Mouse (Mus musculus): Measurements from ENCODE around the gene Olfr299. TPM values are rescaled to one million over a fixed set of nuclear protein-coding genes. Genes with fewer than 3 reads are reported as not detected.

Olfr299 gene
- not detected in 2 replicates for polyA plus RNA-seq (2015; fragmentation: Nextera tagmentation; extraction: Ambion mirVana)

GRCm38 (mm10) chr7:86459621-86460020 is at the start of gene Olfr299:
Olfr299 (plus strand) TSS chr7:86459921.
- ATAC-seq (ENCODE audit: low read depth), result no peak
- WGBS, result 81% methylated on average over 1 of the region's 1 CpGs
- H3K27me3 ChIP-seq (ENCODE audit: control insufficient read depth, insufficient read depth, low read depth, low read length), result no peaks in the 10 kb centered on the region

GRCm38 (mm10) chr7:86492384-86492783 is 32.7 kb downstream of the Olfr299 start, which contains the start of gene Olfr298:
Olfr298 (minus strand) TSS chr7:86492484.
- Histone ChIP-seq H3K36me3 (ENCODE audit: control insufficient read depth, insufficient read depth, low read length) (no peaks in the 10 kb centered on the region), H3K4me2 (ENCODE audit: low read depth, low read length) (no peak within 1 kb of the TSS), H3K27me3 (ENCODE audit: control insufficient read depth, insufficient read depth, low read depth, low read length) (no peaks in the 10 kb centered on the region), H3K4me3 (ENCODE audit: low read length) (no peak within 1 kb of the TSS), H3K9ac (ENCODE audit: low read length) (no peak within 1 kb of the TSS), H3K27ac (ENCODE audit: low read length) (no peak within 1 kb of the TSS), H3K9me3 (ENCODE audit: control insufficient read depth, low read length) (no peaks in the 10 kb centered on the region), H3K4me1 (replicated peaks; ENCODE audit: control insufficient read depth, insufficient read depth, low read length) (no peaks in the 10 kb centered on the region)
- 79% methylated on average over 1 of the region's 1 CpGs for WGBS
- ATAC-seq (ENCODE audit: low read depth), result no peak

More at GRCm38 (mm10) chr7:86459621-86460020, at the start of gene Olfr299:
- no peak within 1 kb of the TSS for H3K9ac ChIP-seq (ENCODE audit: low read length)
- H3K27ac ChIP-seq (ENCODE audit: low read length), result no peak within 1 kb of the TSS
- H3K4me2 ChIP-seq (ENCODE audit: low read depth, low read length), result no peak within 1 kb of the TSS
- no peaks in the 10 kb centered on the region for H3K4me1 ChIP-seq (replicated peaks; ENCODE audit: control insufficient read depth, insufficient read depth, low read length)
- H3K4me3 ChIP-seq (ENCODE audit: low read length), result no peak within 1 kb of the TSS
- no peaks in the 10 kb centered on the region for H3K9me3 ChIP-seq (ENCODE audit: control insufficient read depth, low read length)
- H3K36me3 ChIP-seq (ENCODE audit: control insufficient read depth, insufficient read depth, low read length), result no peaks in the 10 kb centered on the region

Other genes starting within 250 kb of the Olfr299 start
- gene Vmn2r76, start 213.6 kb upstream of the Olfr299 start, polyA plus RNA-seq (2015; fragmentation: Nextera tagmentation; extraction: Ambion mirVana), result not detected in 2 replicates
- gene Olfr310, start 182.7 kb upstream of the Olfr299 start, polyA plus RNA-seq (2015; fragmentation: Nextera tagmentation; extraction: Ambion mirVana), result not detected in 2 replicates
- gene Olfr309, start 146.2 kb upstream of the Olfr299 start, polyA plus RNA-seq (2015; fragmentation: Nextera tagmentation; extraction: Ambion mirVana), result not detected in 2 replicates
- not detected in 2 replicates for gene Olfr308, start 134.3 kb upstream of the Olfr299 start, polyA plus RNA-seq (2015; fragmentation: Nextera tagmentation; extraction: Ambion mirVana)
- gene Olfr307, start 122.3 kb upstream of the Olfr299 start, polyA plus RNA-seq (2015; fragmentation: Nextera tagmentation; extraction: Ambion mirVana), result not detected in 2 replicates
- not detected in 2 replicates for gene Olfr305, start 93.0 kb upstream of the Olfr299 start, polyA plus RNA-seq (2015; fragmentation: Nextera tagmentation; extraction: Ambion mirVana)
- not detected in 2 replicates for gene Olfr304, start 73.3 kb upstream of the Olfr299 start, polyA plus RNA-seq (2015; fragmentation: Nextera tagmentation; extraction: Ambion mirVana)
- not detected in 2 replicates for gene Olfr303, start 62.1 kb upstream of the Olfr299 start, polyA plus RNA-seq (2015; fragmentation: Nextera tagmentation; extraction: Ambion mirVana)
- not detected in 2 replicates for gene Olfr301, start 56.1 kb upstream of the Olfr299 start, polyA plus RNA-seq (2015; fragmentation: Nextera tagmentation; extraction: Ambion mirVana)
- gene Olfr298, start 32.6 kb downstream of the Olfr299 start, polyA plus RNA-seq (2015; fragmentation: Nextera tagmentation; extraction: Ambion mirVana), result not detected in 2 replicates
- not detected in 2 replicates for gene Olfr297, start 60.0 kb downstream of the Olfr299 start, polyA plus RNA-seq (2015; fragmentation: Nextera tagmentation; extraction: Ambion mirVana)
- not detected in 2 replicates for gene Olfr295, start 123.9 kb downstream of the Olfr299 start, polyA plus RNA-seq (2015; fragmentation: Nextera tagmentation; extraction: Ambion mirVana)
- not detected in 2 replicates for gene Olfr294, start 156.7 kb downstream of the Olfr299 start, polyA plus RNA-seq (2015; fragmentation: Nextera tagmentation; extraction: Ambion mirVana)
- not detected in 2 replicates for gene Olfr293, start 189.1 kb downstream of the Olfr299 start, polyA plus RNA-seq (2015; fragmentation: Nextera tagmentation; extraction: Ambion mirVana)
- gene Olfr292, start 228.4 kb downstream of the Olfr299 start, polyA plus RNA-seq (2015; fragmentation: Nextera tagmentation; extraction: Ambion mirVana), result not detected in 2 replicates